Mouse (Mus musculus): ENCODE data around the gene Dio1. TPM values are rescaled to one million over a fixed set of nuclear protein-coding genes. Genes with fewer than 3 reads are reported as not detected.
A peak's percentile ranks its signal among the peaks of the same experiment; 100 is the strongest.

The Dio1 gene
- polyA plus RNA-seq, 1 experiment from 2014 or later: not detected

GRCm38 (mm10) chr4:107328530-107328929 is 21.6 kb upstream of the Dio1 start:
- no peak for DNase-seq (ENCODE audit: extremely low spot score, low spot score)
- 96% methylated on average over 8 of the region's 8 CpGs for WGBS
- no peaks in the 10 kb centered on the region for H3K4me1 ChIP-seq
- H3K9me3 ChIP-seq: 0 out of 2 replicates have a peak, but pooled peaks cover 1% of the 10 kb centered on the region
- H3K36me3 ChIP-seq (replicated peaks): peaks cover 15% of the 10 kb centered on the region
- no peak overlapping the region for H3K4me3 ChIP-seq
- H3K27me3 ChIP-seq (ENCODE audit: poor library complexity, severe bottlenecking): no peaks in the 10 kb centered on the region
- no peak overlapping the region for H3K27ac ChIP-seq

DNA sequence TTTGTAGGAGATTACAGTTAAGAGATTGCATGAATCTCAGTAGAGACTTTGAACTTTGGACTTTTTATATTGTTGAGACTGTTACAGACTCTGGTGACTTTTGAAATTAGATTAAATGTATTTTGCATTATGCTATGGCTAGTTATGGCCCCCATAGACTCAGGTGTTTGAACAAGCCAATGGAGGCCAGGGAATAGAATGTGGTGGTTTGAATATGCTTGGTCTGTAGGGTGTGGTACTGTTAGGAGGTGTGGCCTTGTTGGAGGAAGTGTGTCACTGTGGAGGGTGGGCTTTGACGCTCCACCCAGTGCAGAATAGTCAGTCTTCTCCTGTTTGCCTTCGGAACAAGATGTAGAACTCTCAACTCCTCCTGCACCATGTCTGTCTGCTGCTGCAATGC is 16.1 kb upstream of the Dio1 start:
- H3K27ac ChIP-seq: no peak overlapping the region
- 93% methylated on average over 2 of the region's 2 CpGs for WGBS
- no peak for DNase-seq (ENCODE audit: extremely low spot score, low spot score)
- H3K27me3 ChIP-seq (ENCODE audit: poor library complexity, severe bottlenecking): no peaks in the 10 kb centered on the region
- H3K4me1 ChIP-seq: no peaks in the 10 kb centered on the region
- H3K36me3 ChIP-seq (replicated peaks): peaks cover 59% of the 10 kb centered on the region
- no peak overlapping the region for H3K4me3 ChIP-seq
- H3K9me3 ChIP-seq: no peaks in the 10 kb centered on the region

GRCm38 (mm10) chr4:107321041-107321440 is 14.1 kb upstream of the Dio1 start:
- WGBS: 93% methylated on average over 2 of the region's 2 CpGs
- Histone ChIP-seq H3K27ac (no peak overlapping the region), H3K4me3 (no peak overlapping the region), H3K4me1 (no peaks in the 10 kb centered on the region), H3K9me3 (no peaks in the 10 kb centered on the region), H3K27me3 (ENCODE audit: poor library complexity, severe bottlenecking) (no peaks in the 10 kb centered on the region), H3K36me3 (replicated peaks) (peaks cover 60% of the 10 kb centered on the region)
- DNase-seq (ENCODE audit: extremely low spot score, low spot score): no peak

GRCm38 (mm10) chr4:107318646-107319045 is 11.7 kb upstream of the Dio1 start:
- Histone ChIP-seq H3K36me3 (replicated peaks) (peaks cover 54% of the 10 kb centered on the region), H3K27ac (no peak overlapping the region)
- WGBS: 81% methylated on average over 8 of the region's 8 CpGs

DNA sequence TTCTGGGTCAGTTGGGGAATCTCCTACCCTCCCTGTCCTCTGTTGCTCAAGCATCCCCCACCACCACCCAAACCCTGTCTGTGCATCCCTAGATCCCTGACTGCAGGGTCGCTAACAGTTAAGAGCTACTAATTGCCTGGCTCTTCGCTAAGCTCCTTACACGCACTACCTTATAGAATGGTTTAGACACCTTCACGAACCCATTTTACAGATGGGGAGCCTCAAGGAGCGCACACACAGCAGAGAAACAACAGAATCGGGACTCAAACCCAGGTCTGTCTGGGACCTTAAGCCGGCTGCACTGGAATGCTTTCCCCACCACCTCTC is 7.5 kb upstream of the Dio1 start:
- peaks cover 24% of the 10 kb centered on the region for H3K4me1 ChIP-seq

More at GRCm38 (mm10) chr4:107318646-107319045, 11.7 kb upstream of the Dio1 start:
- Histone ChIP-seq H3K27me3 (ENCODE audit: poor library complexity, severe bottlenecking) (no peaks in the 10 kb centered on the region), H3K4me1 (peaks cover 15% of the 10 kb centered on the region), H3K4me3 (no peak overlapping the region), H3K9me3 (no peaks in the 10 kb centered on the region)
- DNase-seq (ENCODE audit: extremely low spot score, low spot score): no peak

DNA sequence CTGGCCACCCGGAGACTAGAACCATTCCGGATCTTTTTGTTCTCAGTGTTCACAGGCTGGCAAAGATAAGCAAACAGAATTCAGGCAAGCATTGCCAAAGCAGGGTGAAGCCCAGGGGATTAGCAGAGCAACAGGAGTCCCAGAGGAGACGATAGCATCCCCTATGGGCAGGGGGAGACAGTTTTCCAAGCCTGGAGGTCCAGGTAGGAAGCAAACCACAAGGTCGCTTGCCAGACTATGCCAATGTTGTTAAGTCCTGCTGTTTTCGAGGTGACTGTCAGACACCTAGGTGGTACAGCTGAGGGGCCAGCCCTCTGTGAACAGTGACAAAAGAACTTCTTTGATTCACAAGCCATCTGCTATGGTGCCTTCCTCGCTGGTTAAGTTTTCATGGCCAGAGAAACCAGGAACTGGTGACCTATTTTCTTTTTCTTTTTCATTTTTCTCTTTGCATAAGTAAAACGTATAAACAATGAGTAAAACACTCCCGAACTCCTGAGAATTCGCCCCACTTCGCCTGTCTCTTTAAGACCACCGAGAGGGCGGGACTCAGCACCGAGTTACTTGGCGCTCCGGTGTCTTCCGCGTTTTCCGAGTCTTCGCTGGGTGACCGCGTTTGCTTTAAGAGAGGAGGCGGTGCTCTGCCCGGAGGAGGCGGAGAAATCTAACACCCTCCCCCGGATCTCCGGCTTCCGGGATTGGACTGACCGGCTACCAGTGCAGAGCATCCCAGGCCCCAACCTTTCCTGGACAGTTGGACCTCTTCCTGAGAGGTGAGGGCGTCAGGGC is 6.9 kb upstream of the Dio1 start, which contains the start of gene Yipf1:
Yipf1 (plus strand) TSS at position 674 of the 789 bp plus-strand sequence.
- Histone ChIP-seq H3K27ac (peak within 1 kb of the TSS; percentile 78), H3K4me3 (peak within 1 kb of the TSS; percentile 72), H3K9me3 (no peaks in the 10 kb centered on the region), H3K36me3 (replicated peaks) (peaks cover 15% of the 10 kb centered on the region), H3K4me1 (peaks cover 24% of the 10 kb centered on the region), H3K27me3 (ENCODE audit: poor library complexity, severe bottlenecking) (no peaks in the 10 kb centered on the region)
- DNase-seq (ENCODE audit: extremely low spot score, low spot score): peak; percentile 89
- WGBS: under 1% methylated on average over 29 of the region's 29 CpGs

More for the DNA sequence above, 7.5 kb upstream of the Dio1 start:
- peak overlapping the region; percentile 78 for H3K27ac ChIP-seq
- H3K9me3 ChIP-seq: no peaks in the 10 kb centered on the region
- H3K36me3 ChIP-seq (replicated peaks): peaks cover 20% of the 10 kb centered on the region
- H3K27me3 ChIP-seq (ENCODE audit: poor library complexity, severe bottlenecking): no peaks in the 10 kb centered on the region
- peak overlapping the region; percentile 72 for H3K4me3 ChIP-seq
- 9% methylated on average over 7 of the region's 7 CpGs for WGBS
- DNase-seq (ENCODE audit: extremely low spot score, low spot score): no peak

DNA sequence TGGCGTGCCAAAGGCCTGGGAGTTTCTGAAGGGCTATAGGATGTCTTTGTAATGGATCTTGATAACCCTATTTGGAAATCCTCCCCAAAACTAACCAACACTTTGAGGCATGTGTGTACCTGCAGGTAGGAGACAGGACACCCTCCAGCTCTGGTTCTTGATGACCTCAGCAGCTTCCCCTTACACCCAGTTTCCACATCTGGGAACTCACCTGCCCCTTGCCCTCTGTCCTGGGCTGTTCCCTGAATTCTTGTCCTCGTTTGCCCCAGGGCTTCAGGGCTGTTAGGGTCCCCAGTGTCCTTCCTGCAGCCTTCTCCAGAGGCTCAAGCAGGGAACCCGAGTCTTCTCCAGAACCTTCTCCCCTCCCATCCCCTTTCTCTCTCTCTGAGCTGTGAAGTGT is 3.4 kb downstream of the Dio1 start:
- Histone ChIP-seq H3K9me3 (no peaks in the 10 kb centered on the region), H3K27ac (no peak overlapping the region), H3K27me3 (ENCODE audit: poor library complexity, severe bottlenecking) (peaks cover 8% of the 10 kb centered on the region; the same call in 1 of the 2 replicates), H3K4me1 (peaks cover 9% of the 10 kb centered on the region), H3K36me3 (replicated peaks) (no peaks in the 10 kb centered on the region), H3K4me3 (no peak overlapping the region)
- 60% methylated on average over 3 of the region's 3 CpGs for WGBS
- DNase-seq (ENCODE audit: extremely low spot score, low spot score): no peak

DNA sequence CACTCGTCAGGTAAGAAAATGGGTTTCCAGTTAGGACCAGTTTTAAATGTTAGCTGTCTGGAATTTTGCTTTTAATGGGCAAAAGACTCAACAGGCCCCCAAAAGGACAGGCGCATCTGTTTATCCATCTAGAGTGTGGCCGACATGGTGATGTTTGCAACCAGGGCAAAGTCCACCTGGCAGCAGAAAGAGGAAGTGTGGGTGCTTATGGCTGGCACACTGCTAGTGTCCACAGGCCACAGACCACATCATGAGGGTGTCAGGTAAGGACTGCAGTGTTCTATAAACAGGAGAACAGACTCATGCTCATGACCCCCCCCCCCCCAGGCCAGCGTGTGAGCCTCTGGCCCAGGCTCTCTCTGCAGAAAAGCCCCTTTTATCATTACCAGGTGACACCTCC is 4.1 kb downstream of the Dio1 start:
- Histone ChIP-seq H3K4me3 (no peak overlapping the region), H3K27me3 (ENCODE audit: poor library complexity, severe bottlenecking) (peaks cover 8% of the 10 kb centered on the region; the same call in 1 of the 2 replicates), H3K36me3 (replicated peaks) (no peaks in the 10 kb centered on the region), H3K27ac (no peak overlapping the region), H3K9me3 (no peaks in the 10 kb centered on the region), H3K4me1 (peaks cover 9% of the 10 kb centered on the region)
- 81% methylated on average over 4 of the region's 4 CpGs for WGBS
- DNase-seq (ENCODE audit: extremely low spot score, low spot score): no peak

GRCm38 (mm10) chr4:107302221-107302620 is 4.7 kb downstream of the Dio1 start:
- Histone ChIP-seq H3K36me3 (replicated peaks) (no peaks in the 10 kb centered on the region), H3K27me3 (ENCODE audit: poor library complexity, severe bottlenecking) (peaks cover 8% of the 10 kb centered on the region; the same call in 1 of the 2 replicates), H3K27ac (no peak overlapping the region), H3K9me3 (no peaks in the 10 kb centered on the region), H3K4me1 (peaks cover 9% of the 10 kb centered on the region), H3K4me3 (no peak overlapping the region)
- DNase-seq (ENCODE audit: extremely low spot score, low spot score): no peak
- 91% methylated on average over 9 of the region's 9 CpGs for WGBS

DNA sequence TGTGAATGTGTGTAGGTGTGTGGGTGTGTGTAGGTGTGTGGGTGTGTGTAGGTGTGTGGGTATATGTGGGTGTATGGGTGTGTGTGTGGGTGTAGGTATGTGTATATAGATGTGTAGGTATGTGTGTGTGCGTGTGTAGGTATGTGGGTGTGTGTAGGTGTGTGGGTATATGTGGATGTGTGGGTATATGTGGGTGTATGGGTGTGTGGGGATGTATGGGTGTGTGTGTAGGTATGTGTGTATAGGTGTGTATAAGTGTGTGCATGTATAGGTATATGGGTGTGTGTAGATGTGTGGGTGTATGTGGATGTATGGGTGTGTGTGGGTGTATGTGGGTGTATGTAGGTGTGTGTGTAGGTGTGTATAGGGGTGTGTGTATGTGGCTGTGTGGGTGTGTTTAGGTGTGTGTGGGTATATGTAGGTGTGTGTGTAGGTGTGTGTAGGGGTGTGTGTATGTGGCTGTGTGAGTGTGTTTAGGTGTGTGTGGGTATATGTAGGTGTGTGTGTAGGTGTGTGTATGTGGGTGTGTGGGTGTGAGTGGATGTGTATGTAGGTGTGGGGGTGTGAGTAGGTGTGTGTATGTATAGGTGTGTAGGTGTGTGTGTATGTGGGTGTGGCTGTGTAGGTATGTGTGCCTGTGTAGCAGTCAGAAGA is 5.9 kb downstream of the Dio1 start:
- Histone ChIP-seq H3K27ac (no peak overlapping the region), H3K27me3 (ENCODE audit: poor library complexity, severe bottlenecking) (0 out of 2 replicates have a peak, but pooled peaks cover 4% of the 10 kb centered on the region), H3K36me3 (replicated peaks) (no peaks in the 10 kb centered on the region), H3K9me3 (no peaks in the 10 kb centered on the region), H3K4me3 (no peak overlapping the region), H3K4me1 (peaks cover 4% of the 10 kb centered on the region; the same call in 1 of the 2 replicates)
- 95% methylated on average over 1 of the region's 1 CpGs for WGBS
- DNase-seq (ENCODE audit: extremely low spot score, low spot score): no peak

- no peaks in the 10 kb centered on the region for H3K9me3 ChIP-seq
- H3K36me3 ChIP-seq (replicated peaks): no peaks in the 10 kb centered on the region
- H3K4me1 ChIP-seq: peaks cover 1% of the 10 kb centered on the region; the same call in 1 of the 2 replicates
- H3K4me3 ChIP-seq: no peak overlapping the region
- DNase-seq (ENCODE audit: extremely low spot score, low spot score): no peak
- no peak overlapping the region for H3K27ac ChIP-seq
- H3K27me3 ChIP-seq (ENCODE audit: poor library complexity, severe bottlenecking): 0 out of 2 replicates have a peak, but pooled peaks cover 4% of the 10 kb centered on the region
- whole genome bisulfite sequencing: 84% methylated on average over 4 of the region's 4 CpGs
These were observed 6.6 kb downstream of the Dio1 start for GRCm38 (mm10) chr4:107300371-107300770.

DNA sequence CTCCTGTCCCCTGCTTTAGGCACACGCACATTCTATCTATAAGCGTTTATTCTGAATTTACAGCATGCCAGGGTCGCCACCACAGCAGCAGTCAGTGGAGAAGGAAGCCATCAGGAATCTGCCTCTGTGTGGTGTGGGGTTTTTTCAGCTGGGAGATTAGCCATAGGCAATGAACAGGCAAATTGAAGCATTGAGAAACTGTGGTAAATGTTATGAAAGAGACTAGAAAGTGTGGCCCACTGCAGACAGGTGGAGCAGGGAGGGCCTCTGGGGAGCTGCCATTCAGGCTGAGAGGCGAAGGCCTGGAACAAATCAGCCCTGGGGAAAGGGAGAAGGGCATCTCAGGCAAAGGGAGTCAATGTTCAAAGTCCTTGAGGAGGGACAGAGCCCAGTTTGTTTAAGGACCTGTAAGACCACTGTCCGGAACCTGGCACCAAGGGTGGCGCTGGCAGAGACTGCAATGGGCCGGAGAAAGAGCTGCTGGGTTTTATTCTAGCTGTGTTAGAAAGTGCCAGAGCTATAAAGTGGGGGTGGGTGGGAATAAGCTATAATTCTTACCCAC is 7.1 kb downstream of the Dio1 start:
- Histone ChIP-seq H3K27ac (no peak overlapping the region), H3K4me1 (no peaks in the 10 kb centered on the region), H3K27me3 (ENCODE audit: poor library complexity, severe bottlenecking) (0 out of 2 replicates have a peak, but pooled peaks cover 4% of the 10 kb centered on the region), H3K36me3 (replicated peaks) (no peaks in the 10 kb centered on the region), H3K4me3 (no peak overlapping the region), H3K9me3 (no peaks in the 10 kb centered on the region)
- WGBS: 91% methylated on average over 7 of the region's 7 CpGs
- DNase-seq (ENCODE audit: extremely low spot score, low spot score): no peak
